Mouse (Mus musculus) ES-E14 (cell line): ENCODE data around the gene Phldb3.
A peak's percentile ranks its signal among the peaks of the same experiment; 100 is the strongest.

Experiments used
- CHD2 ChIP-seq: IDR thresholded peaks from 2 replicates; pipeline ENCODE4 v1.6.1; 2014; ENCODE audit warnings: mild to moderate bottlenecking, low read depth, low read length, inconsistent platforms
- HCFC1 ChIP-seq: IDR thresholded peaks from 2 replicates; pipeline ENCODE4 v1.6.1; 2012; ENCODE audit warnings: low read length, inconsistent platforms, borderline replicate concordance; ENCODE audit not compliant: insufficient read depth
- MAFK ChIP-seq: IDR thresholded peaks from 2 replicates; pipeline ENCODE4 v1.6.1; 2014; ENCODE audit warnings: mild to moderate bottlenecking, low read depth, low read length, inconsistent platforms; ENCODE audit not compliant: insufficient read depth
- ZC3H11A ChIP-seq: IDR thresholded peaks from 2 replicates; pipeline ENCODE4 v1.6.1; 2012; ENCODE audit warnings: low read depth, mild to moderate bottlenecking, inconsistent platforms, low read length, borderline replicate concordance
- ZNF384 ChIP-seq: IDR thresholded peaks from 2 replicates; pipeline ENCODE4 v1.6.1; 2012; ENCODE audit warnings: low read depth, low read length, inconsistent platforms

GRCm38 (mm10) chr7:24599211-24600067 lies 11.1 kb upstream of the Phldb3 start:
- TF ChIP-seq MAFK = peak; percentile 48
- no peak for TF ChIP-seq CHD2
- no peak for TF ChIP-seq HCFC1
- no peak for TF ChIP-seq ZC3H11A
- TF ChIP-seq ZNF384 = no peak
